ENCODE assay signal across 18 mouse cellular contexts in the genomic region with DNA sequence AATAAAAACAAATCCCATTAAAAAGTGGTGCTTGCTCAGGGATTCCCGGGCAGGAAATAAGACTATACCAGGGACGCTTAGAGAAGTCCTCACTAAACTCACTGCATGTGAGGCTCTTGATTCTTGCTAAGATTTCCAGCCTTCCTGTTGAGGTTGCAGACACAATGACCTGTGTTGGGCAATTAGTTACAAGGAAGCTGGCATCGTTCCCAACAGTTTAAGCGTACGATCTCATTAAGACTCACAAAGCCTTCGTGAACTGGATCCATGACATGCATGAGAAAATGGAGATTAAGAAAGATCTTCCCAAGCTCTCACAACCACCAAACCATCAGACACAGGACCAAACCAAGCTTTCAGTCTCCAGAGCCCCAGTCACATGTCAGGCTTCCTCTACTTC.
A peak's percentile ranks its signal among the peaks of the same experiment; 100 is the strongest.
DNase-seq lines count a peak whose midpoint lies in the region; ATAC-seq and TF ChIP-seq lines count a peak whose summit lies in the region.
"Had no signal": no experiment of that assay in that cellular context is flagged by ENCODE, and none has a peak within 500 bp of the region (broad histone marks: within the 10 kb centered on the region; RNA-seq: fewer than 3 reads in every experiment).

No protein-coding gene starts in this region.

- H3K4me3 ChIP-seq in forebrain, embryonic 12.5 days (replicated peaks), result no peak overlapping the region
- no peak overlapping the region for H3K4me3 ChIP-seq in forebrain, embryonic 10.5 days
- no peak overlapping the region for H3K4me3 ChIP-seq in lung, embryonic 14.5 days (ENCODE audit: low read depth, low read length)
- H3K4me3 ChIP-seq: embryonic facial prominence, embryonic 12.5 days; heart, embryonic 12.5 days; intestine, embryonic 15.5 days; lung, embryonic 15.5 days; stomach, embryonic 15.5 days had no signal

- H3K9me3 ChIP-seq in forebrain, embryonic 12.5 days, result no peaks in the 10 kb centered on the region
- H3K9me3 ChIP-seq in forebrain, embryonic 10.5 days, result no peaks in the 10 kb centered on the region
- H3K9me3 ChIP-seq in lung, embryonic 14.5 days (ENCODE audit: low read depth, low read length), result no peaks in the 10 kb centered on the region
- H3K9me3 ChIP-seq: embryonic facial prominence, embryonic 12.5 days; heart, embryonic 12.5 days; intestine, embryonic 15.5 days; lung, embryonic 15.5 days; stomach, embryonic 15.5 days had no signal

- no peak for DNase-seq in forebrain, embryonic 10.5 days (ENCODE audit: extremely low spot score, low spot score)
- DNase-seq in lung, embryonic 14.5 days, result peak; percentile 25
- DNase-seq in lung, postnatal 4 days, result no peak
- DNase-seq in NIH3T3 (ENCODE audit: low read depth), result peak; percentile 3
- DNase-seq in lung, postnatal 10 days, result peak; percentile 2
- no peak for DNase-seq in testis, postnatal 10 days (ENCODE audit: low spot score)
- DNase-seq: adrenal gland, postnatal 14 days; cerebellum, adult 2 months; left cerebral cortex, postnatal 4 days; spleen, adult 18-20 months had no signal

- H3K27me3 ChIP-seq in forebrain, embryonic 12.5 days, result no peaks in the 10 kb centered on the region
- H3K27me3 ChIP-seq in forebrain, embryonic 10.5 days (ENCODE audit: poor library complexity, severe bottlenecking), result no peaks in the 10 kb centered on the region
- H3K27me3 ChIP-seq in lung, embryonic 14.5 days (ENCODE audit: insufficient read depth, low read length), result no peaks in the 10 kb centered on the region
- H3K27me3 ChIP-seq: CH12.LX; embryonic facial prominence, embryonic 12.5 days; heart, embryonic 12.5 days; intestine, embryonic 15.5 days; lung, embryonic 15.5 days; stomach, embryonic 15.5 days had no signal

- no peaks in the 10 kb centered on the region for H3K4me1 ChIP-seq in forebrain, embryonic 12.5 days
- H3K4me1 ChIP-seq in forebrain, embryonic 10.5 days, result no peaks in the 10 kb centered on the region
- H3K4me1 ChIP-seq in lung, embryonic 14.5 days (ENCODE audit: insufficient read depth), result no peaks in the 10 kb centered on the region
- H3K4me1 ChIP-seq: embryonic facial prominence, embryonic 12.5 days; heart, embryonic 12.5 days; intestine, embryonic 15.5 days; lung, embryonic 15.5 days; stomach, embryonic 15.5 days had no signal

- 48% methylated on average over 6 of the region's 6 CpGs for WGBS in forebrain, embryonic 12.5 days
- WGBS in forebrain, embryonic 10.5 days, result 86% methylated on average over 6 of the region's 6 CpGs
- 70% methylated on average over 6 of the region's 6 CpGs for WGBS in lung, embryonic 14.5 days

- no peaks in the 10 kb centered on the region for H3K36me3 ChIP-seq in forebrain, embryonic 12.5 days (replicated peaks)
- no peaks in the 10 kb centered on the region for H3K36me3 ChIP-seq in forebrain, embryonic 10.5 days (replicated peaks)
- no peaks in the 10 kb centered on the region for H3K36me3 ChIP-seq in lung, embryonic 14.5 days (ENCODE audit: insufficient read depth)
- H3K36me3 ChIP-seq: embryonic facial prominence, embryonic 12.5 days; heart, embryonic 12.5 days; intestine, embryonic 15.5 days; lung, embryonic 15.5 days; stomach, embryonic 15.5 days had no signal

- no peak overlapping the region for H3K27ac ChIP-seq in forebrain, embryonic 12.5 days
- H3K27ac ChIP-seq in forebrain, embryonic 10.5 days, result no peak overlapping the region
- no peak overlapping the region for H3K27ac ChIP-seq in lung, embryonic 14.5 days (ENCODE audit: low read depth)
- H3K27ac ChIP-seq: embryonic facial prominence, embryonic 12.5 days; hindbrain, embryonic 14.5 days; intestine, embryonic 15.5 days; lung, embryonic 15.5 days; stomach, embryonic 15.5 days had no signal

- ATAC-seq in forebrain, embryonic 12.5 days (ENCODE audit: low FRiP score), result peak; percentile 61; the same call in 1 of the 2 replicates
- no peak for ATAC-seq in lung, embryonic 14.5 days (ENCODE audit: insufficient read depth)
- ATAC-seq: intestine, embryonic 15.5 days had no signal

- H3K4me2 ChIP-seq in forebrain, embryonic 12.5 days, result no peak overlapping the region
- no peak overlapping the region for H3K4me2 ChIP-seq in lung, embryonic 14.5 days
- H3K4me2 ChIP-seq: embryonic facial prominence, embryonic 12.5 days; heart, embryonic 12.5 days; hindbrain, embryonic 14.5 days; intestine, embryonic 15.5 days; lung, embryonic 15.5 days; stomach, embryonic 15.5 days had no signal

- no peak overlapping the region for H3K9ac ChIP-seq in forebrain, embryonic 12.5 days
- H3K9ac ChIP-seq in lung, embryonic 14.5 days, result no peak overlapping the region
- H3K9ac ChIP-seq: embryonic facial prominence, embryonic 12.5 days; heart, embryonic 12.5 days; hindbrain, embryonic 14.5 days; intestine, embryonic 15.5 days; lung, embryonic 15.5 days; stomach, embryonic 15.5 days had no signal

- TF ChIP-seq CTCF in lung, embryonic 14.5 days (IDR thresholded peaks at IDR 0.05; ENCODE audit: low read depth), result no peak

Comparison
In these comparisons a context has a peak if more than half of its experiments do, and no peak if none do; other contexts are left out.
1. DNase-seq: peak in lung, embryonic 14.5 days (single experiment), NIH3T3 (single experiment) and lung, postnatal 10 days (single experiment); none in forebrain, embryonic 10.5 days (single experiment), lung, postnatal 4 days (0 of 2) and testis, postnatal 10 days (single experiment).